Mouse (Mus musculus): ENCODE measurements around the gene Ick.

DNA sequence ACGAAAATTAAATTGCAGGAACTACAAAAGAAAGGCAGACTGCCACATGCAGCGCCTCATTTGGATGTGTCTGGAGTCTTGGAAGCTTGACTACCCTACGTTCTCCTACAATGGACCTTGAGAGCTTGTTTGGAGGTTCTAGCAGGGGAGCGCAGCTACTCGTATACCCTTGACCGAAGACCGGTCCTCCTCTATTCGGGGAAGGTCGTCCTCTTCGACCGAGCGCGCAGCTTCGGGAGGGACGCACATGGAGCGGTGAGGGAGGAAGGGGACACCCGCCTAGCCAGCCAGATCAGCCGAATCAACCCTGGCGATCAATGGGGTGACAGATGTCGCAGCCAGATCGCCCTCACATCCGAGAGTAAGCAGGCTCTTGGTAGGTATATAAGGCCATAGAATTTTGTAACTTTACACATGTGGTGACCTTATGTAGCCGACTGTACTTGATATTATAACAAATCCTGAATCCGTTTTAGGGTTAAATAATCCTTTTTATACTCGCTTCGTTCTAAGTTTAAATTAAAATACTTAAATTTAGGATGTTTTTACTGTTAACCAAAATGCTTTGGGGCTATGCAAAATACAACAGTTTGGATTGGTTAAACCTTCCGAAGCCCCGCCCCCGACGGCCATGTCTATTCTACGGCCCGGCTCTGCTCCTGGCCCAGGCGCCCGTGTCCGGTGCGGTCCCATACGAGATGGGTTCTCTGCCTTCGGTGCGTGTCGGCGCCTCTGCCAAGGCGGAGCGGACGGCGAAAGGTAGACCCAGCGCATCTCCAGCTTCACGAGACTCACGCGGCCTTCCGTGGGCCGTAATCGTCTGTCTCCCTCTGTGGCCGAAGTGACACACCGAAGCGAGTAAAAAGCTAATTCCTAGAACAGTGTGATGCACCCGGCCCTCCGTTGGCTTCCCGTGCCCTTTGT is 66.5 kb downstream of the Ick start:
- TF ChIP-seq CTCF (IDR thresholded peaks at IDR 0.05) (no peak), POLR2A (IDR thresholded peaks at IDR 0.05; ENCODE audit: insufficient read depth, low read depth, low read length) (peak; percentile 98), EP300 (IDR thresholded peaks at IDR 0.05; ENCODE audit: insufficient read depth, low read depth, low read length) (peak; percentile 96)
